Mouse (Mus musculus) stomach, embryonic 16.5 days (tissue): ENCODE measurements around the gene Jph3. TPM values are rescaled to one million over a fixed set of nuclear protein-coding genes. Genes with fewer than 3 reads are reported as not detected.

Experiments used
- ATAC-seq: fragments of 200-750 bp; cut with Nextera tagmentation; 2 replicates; pipeline ENCODE4 v1.8.0; 2017; ENCODE audit warnings: moderate number of reproducible peaks, moderate TSS enrichment; ENCODE audit not compliant: insufficient read depth, low FRiP score
- H3K27ac ChIP-seq: fragments of 300-500 bp; sonication (generic); 2 replicates; pipeline ENCODE4 v1.5.1; 2014; ENCODE audit warnings: low read length
- H3K27me3 ChIP-seq: fragments of 300-500 bp; sonication (generic); 2 replicates; pipeline ENCODE4 v1.6.1; 2014; ENCODE audit warnings: low read length, control low read depth, mixed read lengths; ENCODE audit not compliant: control insufficient read depth, insufficient read depth
- H3K36me3 ChIP-seq: fragments of 300-500 bp; sonication (generic); 2 replicates; pipeline ENCODE4 v1.6.1; 2014; ENCODE audit warnings: low read length; ENCODE audit not compliant: control insufficient read depth, insufficient read depth
- H3K4me1 ChIP-seq: fragments of 300-500 bp; sonication (generic); 2 replicates; pipeline ENCODE4 v1.6.1; 2014; ENCODE audit warnings: low read length, control low read depth, mixed read lengths; ENCODE audit not compliant: control insufficient read depth, insufficient read depth
- H3K4me2 ChIP-seq: fragments of 300-500 bp; sonication (generic); 2 replicates; pipeline ENCODE4 v1.6.1; 2014; ENCODE audit warnings: low read depth, low read length, mixed read lengths
- H3K4me3 ChIP-seq: fragments of 300-500 bp; sonication (generic); replicated peaks from 2 replicates; pipeline ENCODE4 v1.5.1; 2014; ENCODE audit warnings: mild to moderate bottlenecking, low read length
- H3K9ac ChIP-seq: fragments of 300-500 bp; sonication (generic); 2 replicates; pipeline ENCODE4 v1.6.1; 2014; ENCODE audit warnings: low read length
- H3K9me3 ChIP-seq: fragments of 300-500 bp; sonication (generic); replicated peaks from 2 replicates; pipeline ENCODE4 v1.6.1; 2016; ENCODE audit warnings: low read length, control low read depth; ENCODE audit not compliant: control insufficient read depth
- WGBS: fragments of 180-500 bp; shearing (Covaris S2); extraction: QIAGEN DNeasy Blood & Tissue Kit; methylation state at CpG from one replicate; pipeline ENCODE4 v1.1.7; 2014; 5-methylcytosine and 5-hydroxymethylcytosine counted together
- polyA plus RNA-seq: library from polyadenylated mRNA; unstranded; fragments of >200 nt; fragmentation: Nextera tagmentation; extraction: Ambion mirVana; gene quantifications from 2 replicates; pipeline ENCODE4 v1.2.1, GENCODE M21; 2015

Gene Jph3
- polyA plus RNA-seq, 1 experiment from 2014 or later: 2.7 TPM

DNA sequence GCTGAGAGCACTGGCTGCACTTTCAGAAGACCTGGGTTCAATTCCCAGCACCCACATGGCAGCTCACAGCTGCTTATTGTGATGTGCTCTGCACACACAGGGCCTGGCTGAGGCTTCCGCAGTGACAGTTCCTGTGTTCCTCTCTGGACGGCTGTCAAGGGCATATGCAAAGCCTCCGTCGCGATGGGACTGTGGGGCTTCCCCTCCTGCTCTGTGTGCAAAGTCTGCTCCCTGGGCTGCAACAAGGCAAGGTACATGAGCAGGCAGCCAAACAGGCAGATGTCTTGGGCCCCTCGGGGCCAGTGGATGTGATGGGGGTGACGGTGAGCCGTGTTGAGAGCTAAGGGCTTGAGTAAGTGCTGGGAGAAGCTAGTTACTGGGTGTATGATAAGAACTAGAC is 59.4 kb downstream of the Jph3 start:
- 81% methylated on average over 8 of the region's 8 CpGs for WGBS
- no peak overlapping the region for H3K4me3 ChIP-seq
- H3K27ac ChIP-seq: no peak overlapping the region
- ATAC-seq: no peak
- no peak overlapping the region for H3K9ac ChIP-seq
- H3K36me3 ChIP-seq: no peaks in the 10 kb centered on the region
- no peaks in the 10 kb centered on the region for H3K4me1 ChIP-seq
- no peaks in the 10 kb centered on the region for H3K27me3 ChIP-seq
- H3K9me3 ChIP-seq: no peaks in the 10 kb centered on the region
- no peak overlapping the region for H3K4me2 ChIP-seq

DNA sequence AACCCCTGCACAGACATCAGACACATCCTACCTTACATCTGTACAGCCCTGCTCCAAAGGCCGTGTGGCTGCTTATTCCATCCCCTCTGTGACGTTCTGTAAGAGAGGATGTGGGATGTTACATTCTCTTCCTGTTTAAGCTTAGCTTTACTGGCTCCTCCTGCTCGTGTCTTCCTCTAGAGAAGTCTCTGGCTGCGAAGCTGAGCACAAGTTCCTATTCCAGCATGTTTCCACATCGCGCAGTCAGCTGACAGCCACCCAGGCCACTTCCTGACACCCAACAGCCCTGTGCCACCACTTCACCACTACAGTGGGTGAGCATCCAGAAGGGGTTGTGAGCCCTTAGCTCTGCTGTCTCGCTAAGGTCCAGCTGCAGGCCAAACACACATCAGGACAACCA is 62.7 kb downstream of the Jph3 start:
- Histone ChIP-seq H3K9me3 (no peaks in the 10 kb centered on the region), H3K36me3 (no peaks in the 10 kb centered on the region), H3K4me3 (no peak overlapping the region), H3K9ac (no peak overlapping the region), H3K4me1 (no peaks in the 10 kb centered on the region), H3K27ac (peak overlapping the region; percentile 52), H3K4me2 (no peak overlapping the region), H3K27me3 (no peaks in the 10 kb centered on the region)
- ATAC-seq: no peak
- 68% methylated on average over 7 of the region's 7 CpGs for WGBS

DNA sequence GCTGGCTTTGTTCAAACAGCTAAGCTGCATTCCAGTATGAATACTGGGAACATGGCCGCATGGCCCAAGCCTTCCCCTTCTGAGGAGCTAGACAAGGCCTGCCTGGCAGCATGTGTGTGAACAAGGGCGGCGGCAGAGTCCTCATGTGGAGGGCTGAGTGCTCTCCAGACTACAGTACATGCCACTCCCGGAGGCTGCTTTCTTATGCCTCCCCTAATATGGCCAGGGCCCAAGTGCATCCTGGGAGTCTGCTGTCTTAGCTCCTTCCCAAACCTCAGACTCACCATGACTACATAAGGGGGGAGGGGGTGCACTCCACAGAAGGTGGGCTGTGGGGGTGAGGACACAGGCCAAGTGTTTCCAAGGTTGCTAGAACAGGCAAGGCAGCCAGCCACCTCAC is 63.2 kb downstream of the Jph3 start:
- H3K27ac ChIP-seq: peak overlapping the region; percentile 52
- no peak for ATAC-seq

DNA sequence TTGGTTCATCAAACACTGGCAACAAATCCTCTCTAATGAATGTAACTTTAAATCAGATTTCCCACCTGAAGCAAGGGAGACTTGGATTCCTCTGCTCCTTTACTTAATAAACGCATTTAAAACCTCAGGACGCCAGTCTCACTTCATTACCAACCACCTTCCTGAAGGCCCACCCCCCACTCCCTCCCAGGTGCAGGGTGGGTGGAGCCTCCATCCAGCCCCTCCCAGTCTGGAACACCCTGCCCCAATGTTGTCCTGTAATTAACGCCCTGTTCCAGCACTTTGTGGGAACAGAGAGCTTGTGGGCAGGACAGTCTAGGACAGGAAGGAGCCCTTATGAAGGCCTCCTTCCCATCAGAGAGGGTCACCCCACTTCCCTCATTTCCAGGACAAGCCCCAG is 64.7 kb downstream of the Jph3 start:
- no peaks in the 10 kb centered on the region for H3K9me3 ChIP-seq
- H3K4me1 ChIP-seq: no peaks in the 10 kb centered on the region
- H3K9ac ChIP-seq: no peak overlapping the region
- H3K27ac ChIP-seq: no peak overlapping the region
- H3K4me2 ChIP-seq: no peak overlapping the region
- no peak for ATAC-seq
- 39% methylated on average over 3 of the region's 3 CpGs for WGBS
- H3K36me3 ChIP-seq: no peaks in the 10 kb centered on the region
- H3K4me3 ChIP-seq: no peak overlapping the region
- no peaks in the 10 kb centered on the region for H3K27me3 ChIP-seq

More for the DNA sequence above, 63.2 kb downstream of the Jph3 start:
- no peaks in the 10 kb centered on the region for H3K4me1 ChIP-seq
- 57% methylated on average over 4 of the region's 4 CpGs for WGBS
- H3K9ac ChIP-seq: no peak overlapping the region
- H3K36me3 ChIP-seq: no peaks in the 10 kb centered on the region
- H3K4me3 ChIP-seq: no peak overlapping the region
- H3K4me2 ChIP-seq: no peak overlapping the region
- H3K9me3 ChIP-seq: no peaks in the 10 kb centered on the region
- no peaks in the 10 kb centered on the region for H3K27me3 ChIP-seq

DNA sequence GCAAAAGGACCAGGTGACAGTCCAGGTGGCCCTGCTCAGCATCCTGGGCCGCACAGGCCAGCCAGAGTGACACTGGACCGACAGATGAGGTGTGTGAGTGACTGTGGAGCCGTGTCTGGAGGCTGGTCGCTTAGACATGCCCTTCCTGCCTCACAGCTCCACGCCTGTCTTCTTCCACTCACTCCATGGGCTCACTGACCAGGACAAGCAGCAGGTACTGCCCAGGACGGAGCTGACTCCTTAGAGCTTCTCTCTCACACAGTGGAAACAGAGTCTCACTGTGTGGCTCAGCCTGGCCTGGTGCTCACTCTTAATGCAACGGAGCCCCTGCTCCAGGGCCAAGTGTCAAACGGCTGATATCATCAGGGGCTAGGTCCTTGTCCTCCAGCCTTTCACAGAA is 66.0 kb downstream of the Jph3 start:
- no peaks in the 10 kb centered on the region for H3K36me3 ChIP-seq
- 83% methylated on average over 8 of the region's 8 CpGs for WGBS

DNA sequence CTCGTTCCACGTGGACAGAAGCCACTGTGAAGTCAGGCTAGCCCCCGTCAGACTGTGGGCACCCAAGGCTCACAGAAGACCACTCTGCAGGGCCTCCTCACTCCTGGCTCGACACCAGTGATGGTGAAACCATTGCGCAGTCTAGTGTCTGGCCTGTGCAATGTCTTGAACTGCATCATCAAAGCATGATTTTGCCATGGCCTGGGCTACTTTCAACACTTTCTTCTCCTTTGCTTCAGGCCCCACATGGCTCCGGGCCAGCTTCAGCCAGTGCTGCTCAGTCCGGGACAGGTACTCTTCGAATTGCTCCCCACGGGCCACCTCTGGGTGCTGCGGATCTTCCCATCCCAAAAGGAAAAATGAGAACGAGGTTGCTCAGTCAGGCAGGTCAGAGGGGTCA is 67.0 kb downstream of the Jph3 start:
- Histone ChIP-seq H3K36me3 (no peaks in the 10 kb centered on the region), H3K4me2 (no peak overlapping the region), H3K27me3 (no peaks in the 10 kb centered on the region), H3K4me3 (no peak overlapping the region), H3K9me3 (no peaks in the 10 kb centered on the region), H3K4me1 (no peaks in the 10 kb centered on the region), H3K9ac (no peak overlapping the region), H3K27ac (no peak overlapping the region)
- no peak for ATAC-seq
- 86% methylated on average over 11 of the region's 11 CpGs for WGBS

More for the DNA sequence above, 66.0 kb downstream of the Jph3 start:
- ATAC-seq: no peak
- no peak overlapping the region for H3K4me3 ChIP-seq
- no peaks in the 10 kb centered on the region for H3K4me1 ChIP-seq
- no peaks in the 10 kb centered on the region for H3K27me3 ChIP-seq
- H3K9me3 ChIP-seq: no peaks in the 10 kb centered on the region
- no peak overlapping the region for H3K4me2 ChIP-seq
- no peak overlapping the region for H3K27ac ChIP-seq
- H3K9ac ChIP-seq: no peak overlapping the region

DNA sequence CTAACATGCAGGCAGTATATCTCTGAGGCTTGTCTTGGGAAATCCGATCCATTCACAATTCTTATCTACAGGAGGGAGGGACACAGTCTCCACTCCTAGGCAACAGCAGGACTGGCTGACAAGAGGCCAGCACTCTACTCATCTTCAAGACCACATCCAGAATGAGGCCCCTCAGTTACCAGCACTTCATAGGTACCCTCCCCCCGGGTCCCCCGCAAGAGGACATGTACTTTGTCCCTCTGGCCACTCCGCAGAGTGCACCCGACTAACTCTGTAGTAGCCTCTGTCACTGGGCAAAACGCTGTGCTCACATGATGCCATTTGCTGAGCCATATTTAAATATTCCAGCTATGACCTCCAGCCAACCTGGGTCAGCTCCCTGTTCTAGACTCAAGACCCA is 69.0 kb downstream of the Jph3 start:
- WGBS: 79% methylated on average over 6 of the region's 6 CpGs
- H3K36me3 ChIP-seq: no peaks in the 10 kb centered on the region
- no peaks in the 10 kb centered on the region for H3K4me1 ChIP-seq
- no peak for ATAC-seq
- H3K4me3 ChIP-seq: no peak overlapping the region
- H3K9ac ChIP-seq: no peak overlapping the region
- no peaks in the 10 kb centered on the region for H3K9me3 ChIP-seq
- no peak overlapping the region for H3K4me2 ChIP-seq
- H3K27me3 ChIP-seq: no peaks in the 10 kb centered on the region
- no peak overlapping the region for H3K27ac ChIP-seq

DNA sequence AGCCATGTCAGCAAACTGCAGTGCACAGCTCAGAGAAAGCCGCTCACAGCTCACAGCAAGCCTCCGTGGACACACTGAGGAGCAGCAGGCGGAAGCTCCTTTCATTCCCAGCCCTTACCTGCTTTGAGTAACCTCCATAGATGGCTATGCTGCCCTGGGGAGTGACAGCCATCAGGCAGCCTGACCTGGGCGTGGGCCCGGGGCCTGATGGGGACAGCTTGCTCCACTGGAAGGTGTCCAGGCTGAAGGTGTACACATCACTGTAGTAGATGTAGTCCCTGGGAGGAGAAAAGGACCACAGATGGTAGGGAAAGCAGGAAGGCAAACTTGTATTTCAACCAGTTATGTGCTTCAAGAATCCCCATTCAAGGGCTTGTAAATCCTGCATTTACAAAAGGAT is 75.4 kb downstream of the Jph3 start:
- no peak overlapping the region for H3K9ac ChIP-seq
- no peaks in the 10 kb centered on the region for H3K27me3 ChIP-seq
- no peak overlapping the region for H3K27ac ChIP-seq
- WGBS: 98% methylated on average over 5 of the region's 5 CpGs
- H3K36me3 ChIP-seq: no peaks in the 10 kb centered on the region
- no peak for ATAC-seq
- H3K4me2 ChIP-seq: no peak overlapping the region
- H3K9me3 ChIP-seq: no peaks in the 10 kb centered on the region
- no peak overlapping the region for H3K4me3 ChIP-seq
- H3K4me1 ChIP-seq: no peaks in the 10 kb centered on the region

DNA sequence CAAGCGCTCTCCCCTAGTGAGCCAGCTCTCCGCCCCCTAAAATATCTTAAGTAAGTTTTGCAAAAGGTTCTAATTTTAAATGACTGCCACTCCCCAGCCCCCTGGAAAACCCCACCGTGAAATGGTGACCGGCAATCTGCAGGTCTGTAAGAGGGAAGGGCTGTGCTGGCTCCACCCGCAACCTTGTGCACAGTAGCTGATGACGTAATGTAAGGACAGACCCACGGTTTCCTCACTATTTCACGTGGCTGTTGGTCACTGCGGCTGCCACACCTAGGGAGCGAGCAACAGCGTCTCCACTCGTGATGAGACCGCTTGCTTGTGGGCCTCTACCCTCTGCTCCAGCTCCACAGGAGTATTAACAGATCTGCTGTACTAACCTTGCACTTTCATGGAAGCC is 76.7 kb downstream of the Jph3 start:
- no peak overlapping the region for H3K9ac ChIP-seq
- H3K4me1 ChIP-seq: no peaks in the 10 kb centered on the region
- no peaks in the 10 kb centered on the region for H3K36me3 ChIP-seq
- H3K27me3 ChIP-seq: no peaks in the 10 kb centered on the region
- H3K4me3 ChIP-seq: no peak overlapping the region
- no peak overlapping the region for H3K4me2 ChIP-seq
- H3K27ac ChIP-seq: no peak overlapping the region
- 88% methylated on average over 13 of the region's 13 CpGs for WGBS
- no peaks in the 10 kb centered on the region for H3K9me3 ChIP-seq
- no peak for ATAC-seq

DNA sequence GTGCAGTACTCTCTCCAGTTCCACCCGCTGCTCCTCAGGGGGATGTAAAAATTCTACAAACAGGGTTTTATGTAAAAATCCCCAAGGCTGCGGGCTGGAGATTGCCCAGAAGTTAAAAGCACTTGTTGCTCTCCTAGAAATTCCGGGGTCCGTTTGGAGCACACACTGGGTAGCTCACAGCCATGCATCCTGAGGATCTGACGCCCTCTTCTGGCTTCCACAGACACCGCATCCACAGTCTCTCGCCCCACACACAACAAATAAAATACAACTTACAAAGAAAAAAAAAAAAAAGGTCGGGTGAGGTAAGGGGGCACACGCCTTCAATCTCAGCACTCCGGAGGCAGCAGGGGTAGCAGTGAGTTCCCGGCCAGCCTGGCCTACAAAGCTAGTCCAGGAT is 78.6 kb downstream of the Jph3 start:
- no peak overlapping the region for H3K4me3 ChIP-seq
- WGBS: 76% methylated on average over 11 of the region's 11 CpGs
- H3K9me3 ChIP-seq: no peaks in the 10 kb centered on the region
- no peak for ATAC-seq
- no peak overlapping the region for H3K9ac ChIP-seq
- H3K4me1 ChIP-seq: no peaks in the 10 kb centered on the region
- peaks cover 6% of the 10 kb centered on the region for H3K36me3 ChIP-seq
- H3K27me3 ChIP-seq: no peaks in the 10 kb centered on the region
- H3K27ac ChIP-seq: no peak overlapping the region
- H3K4me2 ChIP-seq: no peak overlapping the region
